Mouse (Mus musculus): Measurements from ENCODE around the gene Inpp4b. TPM values are rescaled to one million over a fixed set of nuclear protein-coding genes. Genes with fewer than 3 reads are reported as not detected.

Inpp4b gene
- polyA plus RNA-seq, 1 experiment from 2014 or later: 10.1 TPM

GRCm38 (mm10) chr8:81489894-81490661 lies 147.7 kb downstream of the Inpp4b start:
- Histone ChIP-seq H3K9ac (replicated peaks; ENCODE audit: low read depth, low read length) (no peak overlapping the region), H3K4me2 (ENCODE audit: low read depth, low read length) (no peak overlapping the region), H3K36me3 (ENCODE audit: control insufficient read depth, insufficient read depth, low read length) (no peaks in the 10 kb centered on the region), H3K27me3 (ENCODE audit: control insufficient read depth, insufficient read depth, low read length) (no peaks in the 10 kb centered on the region), H3K9me3 (ENCODE audit: control insufficient read depth, low read length) (no peaks in the 10 kb centered on the region), H3K27ac (ENCODE audit: low read depth, low read length) (no peak overlapping the region), H3K4me3 (ENCODE audit: low read depth, low read length) (no peak overlapping the region), H3K4me1 (ENCODE audit: control insufficient read depth, insufficient read depth, low read length) (no peaks in the 10 kb centered on the region)
- ATAC-seq (ENCODE audit: low read depth): no peak
- 68% methylated on average over 2 of the region's 2 CpGs for WGBS

DNA sequence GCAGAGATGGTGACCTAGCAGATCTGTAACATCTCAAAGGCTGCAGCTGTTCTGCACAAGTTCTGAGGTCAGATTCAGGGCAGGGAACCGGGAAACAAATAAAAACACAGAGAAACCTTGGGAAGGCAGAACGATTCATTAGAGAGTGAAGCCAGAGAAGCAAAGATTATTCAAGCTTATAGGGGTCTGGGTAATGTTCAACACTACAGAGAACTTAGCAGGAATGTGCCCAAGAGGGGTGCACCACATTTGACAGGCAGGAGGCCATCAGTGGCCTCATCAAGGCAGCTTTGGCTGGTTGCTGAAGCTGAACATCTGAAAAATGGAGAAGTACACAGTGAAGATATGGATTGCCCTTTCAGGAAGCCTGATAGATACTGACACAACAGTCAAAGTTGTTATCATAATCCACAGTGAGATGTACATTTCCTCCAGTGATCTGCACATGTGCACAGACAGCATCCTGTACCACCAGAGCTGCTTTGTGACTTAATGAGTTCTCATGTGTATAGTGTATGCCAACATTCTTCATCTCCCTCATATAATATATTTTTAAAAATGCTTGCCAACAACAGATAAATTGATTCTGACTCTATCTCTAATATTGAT lies 148.8 kb downstream of the Inpp4b start:
- Histone ChIP-seq H3K27me3 (ENCODE audit: control insufficient read depth, insufficient read depth, low read length) (no peaks in the 10 kb centered on the region), H3K4me1 (ENCODE audit: control insufficient read depth, insufficient read depth, low read length) (no peaks in the 10 kb centered on the region), H3K4me3 (ENCODE audit: low read depth, low read length) (no peak overlapping the region), H3K27ac (ENCODE audit: low read depth, low read length) (no peak overlapping the region), H3K9ac (replicated peaks; ENCODE audit: low read depth, low read length) (no peak overlapping the region), H3K36me3 (ENCODE audit: control insufficient read depth, insufficient read depth, low read length) (no peaks in the 10 kb centered on the region), H3K4me2 (ENCODE audit: low read depth, low read length) (no peak overlapping the region), H3K9me3 (ENCODE audit: control insufficient read depth, low read length) (no peaks in the 10 kb centered on the region)
- ATAC-seq (ENCODE audit: low read depth): no peak
- 67% methylated on average over 2 of the region's 2 CpGs for WGBS

DNA sequence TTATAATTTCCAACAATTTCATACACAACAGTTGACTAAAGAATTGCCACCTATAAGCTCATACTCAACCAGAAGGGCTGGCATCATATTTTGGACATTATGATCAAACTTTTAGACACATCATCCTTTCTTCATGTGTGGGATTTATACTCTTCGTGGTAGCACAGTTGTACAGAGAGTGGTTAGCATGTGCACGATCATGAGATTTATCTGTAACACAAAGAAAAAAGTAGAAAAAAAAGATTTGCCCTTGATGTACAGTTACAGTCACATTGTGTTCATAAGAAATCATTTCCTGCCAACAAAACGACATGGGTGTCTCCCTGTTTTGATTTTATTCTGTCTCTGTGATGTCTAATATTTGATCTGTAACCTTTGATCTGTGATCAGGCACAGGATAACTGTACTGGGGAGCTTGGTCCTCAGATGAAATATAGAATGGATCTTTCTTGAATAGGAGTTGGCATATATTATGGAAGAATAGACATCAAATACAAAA lies 149.4 kb downstream of the Inpp4b start:
- Histone ChIP-seq H3K4me1 (ENCODE audit: control insufficient read depth, insufficient read depth, low read length) (no peaks in the 10 kb centered on the region), H3K4me2 (ENCODE audit: low read depth, low read length) (no peak overlapping the region), H3K9me3 (ENCODE audit: control insufficient read depth, low read length) (no peaks in the 10 kb centered on the region), H3K27ac (ENCODE audit: low read depth, low read length) (no peak overlapping the region), H3K4me3 (ENCODE audit: low read depth, low read length) (no peak overlapping the region), H3K36me3 (ENCODE audit: control insufficient read depth, insufficient read depth, low read length) (no peaks in the 10 kb centered on the region), H3K9ac (replicated peaks; ENCODE audit: low read depth, low read length) (no peak overlapping the region), H3K27me3 (ENCODE audit: control insufficient read depth, insufficient read depth, low read length) (no peaks in the 10 kb centered on the region)
- WGBS: 85% methylated on average over 3 of the region's 3 CpGs
- ATAC-seq (ENCODE audit: low read depth): no peak

GRCm38 (mm10) chr8:81494823-81495222 lies 152.5 kb downstream of the Inpp4b start:
- no peaks in the 10 kb centered on the region for H3K4me1 ChIP-seq (ENCODE audit: control insufficient read depth, insufficient read depth, low read length)
- H3K4me3 ChIP-seq (ENCODE audit: low read depth, low read length): no peak overlapping the region
- H3K27me3 ChIP-seq (ENCODE audit: control insufficient read depth, insufficient read depth, low read length): no peaks in the 10 kb centered on the region
- H3K27ac ChIP-seq (ENCODE audit: low read depth, low read length): no peak overlapping the region
- no peak for ATAC-seq (ENCODE audit: low read depth)
- H3K36me3 ChIP-seq (ENCODE audit: control insufficient read depth, insufficient read depth, low read length): no peaks in the 10 kb centered on the region
- no peak overlapping the region for H3K4me2 ChIP-seq (ENCODE audit: low read depth, low read length)
- WGBS: 93% methylated on average over 2 of the region's 2 CpGs
- H3K9ac ChIP-seq (replicated peaks; ENCODE audit: low read depth, low read length): no peak overlapping the region
- no peaks in the 10 kb centered on the region for H3K9me3 ChIP-seq (ENCODE audit: control insufficient read depth, low read length)

DNA sequence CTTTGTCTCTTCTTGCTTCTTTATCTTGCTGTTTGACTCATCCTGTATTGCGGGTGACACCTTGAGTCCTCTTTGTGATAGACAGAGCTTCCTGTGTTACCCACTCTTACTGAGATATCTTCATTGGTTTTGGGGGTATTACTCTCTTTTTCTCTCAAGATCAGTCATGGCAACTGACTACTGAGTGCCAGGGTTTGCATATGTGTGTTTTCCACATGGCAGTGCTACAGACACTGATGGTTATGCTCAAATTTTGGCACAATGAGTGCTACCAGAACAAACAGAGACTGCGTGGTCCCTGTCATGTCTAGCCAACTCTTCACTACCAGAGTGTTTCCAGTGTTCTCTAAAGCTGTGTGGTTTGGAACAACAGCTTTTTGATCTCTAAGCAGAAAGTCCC lies 155.3 kb downstream of the Inpp4b start:
- H3K9ac ChIP-seq (replicated peaks; ENCODE audit: low read depth, low read length): no peak overlapping the region
- no peaks in the 10 kb centered on the region for H3K4me1 ChIP-seq (ENCODE audit: control insufficient read depth, insufficient read depth, low read length)
- H3K4me2 ChIP-seq (ENCODE audit: low read depth, low read length): no peak overlapping the region
- ATAC-seq (ENCODE audit: low read depth): no peak
- no peaks in the 10 kb centered on the region for H3K27me3 ChIP-seq (ENCODE audit: control insufficient read depth, insufficient read depth, low read length)
- 93% methylated on average over 2 of the region's 2 CpGs for WGBS
- H3K36me3 ChIP-seq (ENCODE audit: control insufficient read depth, insufficient read depth, low read length): no peaks in the 10 kb centered on the region
- H3K4me3 ChIP-seq (ENCODE audit: low read depth, low read length): no peak overlapping the region
- no peak overlapping the region for H3K27ac ChIP-seq (ENCODE audit: low read depth, low read length)
- H3K9me3 ChIP-seq (ENCODE audit: control insufficient read depth, low read length): no peaks in the 10 kb centered on the region

DNA sequence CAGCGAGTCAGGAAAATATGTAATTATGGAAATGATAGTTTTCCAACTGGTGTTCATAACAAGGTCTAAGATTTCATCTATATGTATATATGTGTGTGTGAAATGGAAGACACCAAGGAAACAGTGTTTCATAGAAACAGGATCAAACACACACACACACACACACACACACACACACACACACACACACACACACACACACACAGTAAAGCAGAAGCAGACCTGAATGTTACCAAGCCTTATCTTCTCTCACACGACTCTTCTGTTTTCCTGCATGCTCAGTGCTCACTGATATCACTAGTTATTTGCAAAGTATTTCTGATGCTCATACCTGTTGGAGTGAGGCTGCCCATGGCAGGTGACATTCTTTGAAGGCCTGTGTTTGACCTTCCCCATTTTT lies 159.9 kb downstream of the Inpp4b start:
- Histone ChIP-seq H3K4me2 (ENCODE audit: low read depth, low read length) (no peak overlapping the region), H3K4me1 (ENCODE audit: control insufficient read depth, insufficient read depth, low read length) (no peaks in the 10 kb centered on the region), H3K27ac (ENCODE audit: low read depth, low read length) (no peak overlapping the region), H3K9ac (replicated peaks; ENCODE audit: low read depth, low read length) (no peak overlapping the region), H3K9me3 (ENCODE audit: control insufficient read depth, low read length) (no peaks in the 10 kb centered on the region), H3K27me3 (ENCODE audit: control insufficient read depth, insufficient read depth, low read length) (no peaks in the 10 kb centered on the region), H3K4me3 (ENCODE audit: low read depth, low read length) (no peak overlapping the region), H3K36me3 (ENCODE audit: control insufficient read depth, insufficient read depth, low read length) (no peaks in the 10 kb centered on the region)
- WGBS: 90% methylated on average over 2 of the region's 2 CpGs
- no peak for ATAC-seq (ENCODE audit: low read depth)

- Histone ChIP-seq H3K4me3 (ENCODE audit: low read depth, low read length) (no peak overlapping the region), H3K36me3 (ENCODE audit: control insufficient read depth, insufficient read depth, low read length) (no peaks in the 10 kb centered on the region), H3K9ac (replicated peaks; ENCODE audit: low read depth, low read length) (no peak overlapping the region), H3K4me1 (ENCODE audit: control insufficient read depth, insufficient read depth, low read length) (no peaks in the 10 kb centered on the region), H3K27me3 (ENCODE audit: control insufficient read depth, insufficient read depth, low read length) (no peaks in the 10 kb centered on the region), H3K4me2 (ENCODE audit: low read depth, low read length) (no peak overlapping the region), H3K27ac (ENCODE audit: low read depth, low read length) (no peak overlapping the region), H3K9me3 (ENCODE audit: control insufficient read depth, low read length) (no peaks in the 10 kb centered on the region)
- no peak for ATAC-seq (ENCODE audit: low read depth)
- 81% methylated on average over 2 of the region's 2 CpGs for WGBS
These were observed 160.6 kb downstream of the Inpp4b start for GRCm38 (mm10) chr8:81502982-81503381.

- H3K9ac ChIP-seq (replicated peaks; ENCODE audit: low read depth, low read length): no peak overlapping the region
- no peaks in the 10 kb centered on the region for H3K9me3 ChIP-seq (ENCODE audit: control insufficient read depth, low read length)
- H3K36me3 ChIP-seq (ENCODE audit: control insufficient read depth, insufficient read depth, low read length): no peaks in the 10 kb centered on the region
- H3K27me3 ChIP-seq (ENCODE audit: control insufficient read depth, insufficient read depth, low read length): no peaks in the 10 kb centered on the region
- H3K27ac ChIP-seq (ENCODE audit: low read depth, low read length): no peak overlapping the region
- H3K4me2 ChIP-seq (ENCODE audit: low read depth, low read length): no peak overlapping the region
- H3K4me3 ChIP-seq (ENCODE audit: low read depth, low read length): no peak overlapping the region
- ATAC-seq (ENCODE audit: low read depth): no peak
- no peaks in the 10 kb centered on the region for H3K4me1 ChIP-seq (ENCODE audit: control insufficient read depth, insufficient read depth, low read length)
These were observed 170.5 kb downstream of the Inpp4b start for GRCm38 (mm10) chr8:81512826-81513225.

GRCm38 (mm10) chr8:81514425-81514824 lies 172.1 kb downstream of the Inpp4b start:
- Histone ChIP-seq H3K27ac (ENCODE audit: low read depth, low read length) (no peak overlapping the region), H3K4me1 (ENCODE audit: control insufficient read depth, insufficient read depth, low read length) (no peaks in the 10 kb centered on the region), H3K9ac (replicated peaks; ENCODE audit: low read depth, low read length) (no peak overlapping the region), H3K4me2 (ENCODE audit: low read depth, low read length) (no peak overlapping the region), H3K36me3 (ENCODE audit: control insufficient read depth, insufficient read depth, low read length) (no peaks in the 10 kb centered on the region), H3K4me3 (ENCODE audit: low read depth, low read length) (no peak overlapping the region), H3K27me3 (ENCODE audit: control insufficient read depth, insufficient read depth, low read length) (no peaks in the 10 kb centered on the region), H3K9me3 (ENCODE audit: control insufficient read depth, low read length) (no peaks in the 10 kb centered on the region)
- ATAC-seq (ENCODE audit: low read depth): no peak
